Mouse (Mus musculus) lung, adult 18-20 months (tissue): ENCODE measurements at regions not wholly inside any gene's neighbourhood (a gene's known extent, or its start where the extent isn't known, plus 50 kb on each side); places are given as distances from the start of the nearest gene placed in this dataset.
A peak's percentile ranks its signal among the peaks of the same experiment; 100 is the strongest.
"Not testable (repeated sequence)": the region's sequence is repeated elsewhere in the genome, so short reads cannot be mapped to it uniquely, and the experiment has no call there.

Source experiments
- DNase-seq, 2 experiments: peaks; one replicate each; pipeline ENCODE4 v3.0.0; 2022; ENCODE audit warnings: mixed read lengths in 2 of 2

- peak in 1 of 2 experiments; percentile 23 for DNase-seq
These were observed 72.5 kb upstream of the Ccdc122 start for GRCm38 (mm10) chr14:76964046-76964445.

- no peak for DNase-seq
These were observed 77.7 kb upstream of the Ccdc122 start for GRCm38 (mm10) chr14:76958875-76959274.

GRCm38 (mm10) chr14:76957136-76957535 is 79.4 kb upstream of the Ccdc122 start:
- DNase-seq, result no peak

- DNase-seq, result no peak
These were observed 83.4 kb upstream of the Ccdc122 start for GRCm38 (mm10) chr14:76953171-76953570.

GRCm38 (mm10) chr14:76951450-76951849 is 85.1 kb upstream of the Ccdc122 start:
- peak; percentile 66 to 83 for DNase-seq

GRCm38 (mm10) chr14:76949388-76949787 is 87.2 kb upstream of the Ccdc122 start:
- no peak for DNase-seq

- peak; percentile 20 to 49 for DNase-seq
These were observed 87.6 kb upstream of the Ccdc122 start for GRCm38 (mm10) chr14:76948948-76949347.

- no peak for DNase-seq
These were observed 88.1 kb upstream of the Ccdc122 start for GRCm38 (mm10) chr14:76948481-76948880.

- peak; percentile 83 to 89 for DNase-seq
These were observed 89.4 kb upstream of the Ccdc122 start for GRCm38 (mm10) chr14:76947148-76947547.

GRCm38 (mm10) chr14:76945626-76946025 is 90.9 kb upstream of the Ccdc122 start:
- no peak for DNase-seq

- no peak for DNase-seq
These were observed 94.9 kb upstream of the Ccdc122 start for GRCm38 (mm10) chr14:76941474-76942212.

GRCm38 (mm10) chr14:76940507-76940906 is 96.1 kb upstream of the Ccdc122 start:
- DNase-seq, result no peak

- peak in 1 of 2 experiments; percentile 35 for DNase-seq
These were observed 99.9 kb upstream of the Ccdc122 start for GRCm38 (mm10) chr14:76936671-76937070.

- not testable (repeated sequence) for DNase-seq
These were observed 100.5 kb upstream of the Ccdc122 start for GRCm38 (mm10) chr14:76936051-76936450.

- DNase-seq, result no peak
These were observed 101.1 kb upstream of the Ccdc122 start for GRCm38 (mm10) chr14:76935453-76935852.

- no peak for DNase-seq
These were observed 103.7 kb upstream of the Ccdc122 start for GRCm38 (mm10) chr14:76932890-76933289.

GRCm38 (mm10) chr14:76931398-76931797 is 105.2 kb upstream of the Ccdc122 start:
- DNase-seq, result no peak

- no peak for DNase-seq
These were observed 107.0 kb upstream of the Ccdc122 start for GRCm38 (mm10) chr14:76929562-76929961.

GRCm38 (mm10) chr14:76928706-76929105 is 107.9 kb upstream of the Ccdc122 start:
- no peak for DNase-seq

- DNase-seq, result no peak
These were observed 109.2 kb upstream of the Ccdc122 start for GRCm38 (mm10) chr14:76927245-76927806.

- no peak for DNase-seq
These were observed 110.2 kb upstream of the Ccdc122 start for GRCm38 (mm10) chr14:76926416-76926815.

- no peak for DNase-seq
These were observed 114.1 kb upstream of the Ccdc122 start for GRCm38 (mm10) chr14:76922399-76922939.

GRCm38 (mm10) chr14:76918091-76918490 is 118.5 kb upstream of the Ccdc122 start:
- DNase-seq, result no peak
